Mouse (Mus musculus) lung, postnatal 10 days (tissue): ENCODE data around the gene Catsper3.
A peak's percentile ranks its signal among the peaks of the same experiment; 100 is the strongest.

Experiments
- DNase-seq: peaks from one replicate; pipeline ENCODE4 v3.0.0; 2021

The Catsper3 gene

GRCm38 (mm10) chr13:55784268-55784667 lies at the start of gene Catsper3:
Gene Catsper3 (plus strand): TSS chr13:55784568.
- DNase-seq = no peak

GRCm38 (mm10) chr13:55737885-55738284 lies 46.5 kb upstream of the Catsper3 start:
- DNase-seq = no peak

- no peak for DNase-seq
These were observed 42.1 kb upstream of the Catsper3 start for GRCm38 (mm10) chr13:55742306-55742705.

GRCm38 (mm10) chr13:55754380-55754779 lies 30.0 kb upstream of the Catsper3 start:
- no peak for DNase-seq

- peak; percentile 28 for DNase-seq
These were observed 27.6 kb upstream of the Catsper3 start for GRCm38 (mm10) chr13:55756789-55757188.

- no peak for DNase-seq
These were observed 26.7 kb upstream of the Catsper3 start for GRCm38 (mm10) chr13:55757645-55758044.

GRCm38 (mm10) chr13:55760576-55760975 lies 23.8 kb upstream of the Catsper3 start:
- no peak for DNase-seq

- no peak for DNase-seq
These were observed 22.9 kb upstream of the Catsper3 start for GRCm38 (mm10) chr13:55761486-55761885.

- no peak for DNase-seq
These were observed 10.0 kb upstream of the Catsper3 start for GRCm38 (mm10) chr13:55774352-55774751.

- DNase-seq = no peak
These were observed 9.3 kb upstream of the Catsper3 start for GRCm38 (mm10) chr13:55775056-55775455.

- peak; percentile 61 for DNase-seq
These were observed 1.8 kb downstream of the Catsper3 start for GRCm38 (mm10) chr13:55786120-55786519.

GRCm38 (mm10) chr13:55801246-55801645 lies 16.9 kb downstream of the Catsper3 start:
- DNase-seq = no peak

- no peak for DNase-seq
These were observed 19.6 kb downstream of the Catsper3 start for GRCm38 (mm10) chr13:55803973-55804372.

GRCm38 (mm10) chr13:55809041-55809623 lies 24.8 kb downstream of the Catsper3 start:
- no peak for DNase-seq

GRCm38 (mm10) chr13:55809707-55810106 lies 25.3 kb downstream of the Catsper3 start:
- no peak for DNase-seq

GRCm38 (mm10) chr13:55810947-55811346 lies 26.6 kb downstream of the Catsper3 start:
- peak; percentile 18 for DNase-seq

- no peak for DNase-seq
These were observed 29.2 kb downstream of the Catsper3 start for GRCm38 (mm10) chr13:55813490-55814016.

GRCm38 (mm10) chr13:55814834-55815233 lies 30.5 kb downstream of the Catsper3 start:
- no peak for DNase-seq

- DNase-seq = no peak
These were observed 38.1 kb downstream of the Catsper3 start for GRCm38 (mm10) chr13:55822499-55822898.

GRCm38 (mm10) chr13:55824151-55824945 lies 40.0 kb downstream of the Catsper3 start:
- no peak for DNase-seq

- DNase-seq = no peak
These were observed 40.9 kb downstream of the Catsper3 start for GRCm38 (mm10) chr13:55825245-55825681.

GRCm38 (mm10) chr13:55826008-55826671 lies 41.8 kb downstream of the Catsper3 start:
- DNase-seq = no peak
